Comparison of ENCODE assay signal across 8 mouse cellular contexts in genomic region chr1:171150838-171151391, GRCm38 (mm10). TPM values are rescaled to one million over a fixed set of nuclear protein-coding genes. Genes with fewer than 3 reads are reported as not detected.
DNase-seq lines count a peak whose midpoint lies in the region; ATAC-seq and TF ChIP-seq lines count a peak whose summit lies in the region.

No protein-coding gene starts in this region.

- no peaks in the 10 kb centered on the region for H3K36me3 ChIP-seq in kidney, embryonic 14.5 days (ENCODE audit: control insufficient read depth, insufficient read depth, low read length)
- no peaks in the 10 kb centered on the region for H3K36me3 ChIP-seq in hindbrain, embryonic 11.5 days (ENCODE audit: control insufficient read depth, insufficient read depth, low read length)
- H3K36me3 ChIP-seq in limb, embryonic 11.5 days (ENCODE audit: control insufficient read depth, insufficient read depth, low read length): no peaks in the 10 kb centered on the region
- no peaks in the 10 kb centered on the region for H3K36me3 ChIP-seq in midbrain, postnatal 0 days (ENCODE audit: insufficient read depth, low read length)

- WGBS in kidney, embryonic 14.5 days: 3% methylated on average over 18 of the region's 18 CpGs
- WGBS in hindbrain, embryonic 11.5 days: 7% methylated on average over 18 of the region's 18 CpGs
- 6% methylated on average over 18 of the region's 18 CpGs for WGBS in limb, embryonic 11.5 days
- WGBS in midbrain, postnatal 0 days: 3% methylated on average over 18 of the region's 18 CpGs

- peak overlapping the region; percentile 59; the same call in 1 of the 2 replicates for H3K27ac ChIP-seq in kidney, embryonic 14.5 days (ENCODE audit: low read depth, low read length)
- H3K27ac ChIP-seq in hindbrain, embryonic 11.5 days (ENCODE audit: low read depth, low read length): no peak overlapping the region
- peak overlapping the region; percentile 68 for H3K27ac ChIP-seq in limb, embryonic 11.5 days (replicated peaks; ENCODE audit: low read depth, low read length)
- peak overlapping the region; percentile 86 for H3K27ac ChIP-seq in midbrain, postnatal 0 days (ENCODE audit: low read depth, low read length)

- peak overlapping the region; percentile 54 for H3K9ac ChIP-seq in kidney, embryonic 14.5 days (ENCODE audit: low read depth, low read length)
- H3K9ac ChIP-seq in hindbrain, embryonic 11.5 days (ENCODE audit: low read depth, low read length): peak overlapping the region; percentile 54
- peak overlapping the region; percentile 83 for H3K9ac ChIP-seq in limb, embryonic 11.5 days (ENCODE audit: low read length)
- H3K9ac ChIP-seq in midbrain, postnatal 0 days (replicated peaks; ENCODE audit: low read length, poor library complexity, severe bottlenecking): peak overlapping the region; percentile 44

- peak overlapping the region; percentile 68 for H3K4me2 ChIP-seq in kidney, embryonic 14.5 days (replicated peaks; ENCODE audit: low read depth, low read length)
- peak overlapping the region; percentile 63 for H3K4me2 ChIP-seq in hindbrain, embryonic 11.5 days (replicated peaks; ENCODE audit: low read depth, low read length)
- H3K4me2 ChIP-seq in limb, embryonic 11.5 days (ENCODE audit: low read depth, severe bottlenecking): peak overlapping the region; percentile 67
- peak overlapping the region; percentile 83 for H3K4me2 ChIP-seq in midbrain, postnatal 0 days (ENCODE audit: low read depth, low read length, poor library complexity, severe bottlenecking)

- TF ChIP-seq CTCF in midbrain, postnatal 0 days (IDR thresholded peaks at IDR 0.05): no peak

- H3K4me1 ChIP-seq in kidney, embryonic 14.5 days (ENCODE audit: control insufficient read depth, insufficient read depth, low read length): no peaks in the 10 kb centered on the region
- H3K4me1 ChIP-seq in hindbrain, embryonic 11.5 days (replicated peaks; ENCODE audit: control insufficient read depth, insufficient read depth, low read length): no peaks in the 10 kb centered on the region
- H3K4me1 ChIP-seq in limb, embryonic 11.5 days (ENCODE audit: control insufficient read depth, insufficient read depth, low read length): 0 out of 2 replicates have a peak, but pooled peaks cover 4% of the 10 kb centered on the region
- peaks cover 10% of the 10 kb centered on the region for H3K4me1 ChIP-seq in midbrain, postnatal 0 days (ENCODE audit: insufficient read depth, low read length)

- peak; percentile 30; the same call in 1 of the 2 replicates for ATAC-seq in kidney, embryonic 14.5 days (ENCODE audit: low FRiP score, low TSS enrichment)
- ATAC-seq in erythroblast, adult 5-6 weeks (replicated peaks; ENCODE audit: low FRiP score, poor library complexity, severe bottlenecking): peak; percentile 54
- peak; percentile 17; the same call in 1 of the 2 replicates for ATAC-seq in hindbrain, embryonic 11.5 days (ENCODE audit: low FRiP score)
- ATAC-seq in limb, embryonic 11.5 days (ENCODE audit: insufficient number of reproducible peaks, low FRiP score, low TSS enrichment, low read depth): peak; percentile 36; the same call in 1 of the 2 replicates
- 0 out of 2 replicates have a peak, but pooled peaks have one; percentile 6 for ATAC-seq in midbrain, postnatal 0 days (ENCODE audit: low FRiP score)

- peak overlapping the region; percentile 80 for H3K4me3 ChIP-seq in kidney, embryonic 14.5 days (ENCODE audit: low read length)
- H3K4me3 ChIP-seq in hindbrain, embryonic 11.5 days (ENCODE audit: low read depth, low read length): peak overlapping the region; percentile 72
- peak overlapping the region; percentile 93 for H3K4me3 ChIP-seq in limb, embryonic 11.5 days (ENCODE audit: low read depth, low read length)
- peak overlapping the region; percentile 82 for H3K4me3 ChIP-seq in midbrain, postnatal 0 days (ENCODE audit: low read depth, low read length)

- DNase-seq in kidney, adult 11 months: no peak
- DNase-seq in MN1 (ENCODE audit: low spot score): peak; percentile 13
- peak; percentile 51 for DNase-seq in hindbrain, embryonic 11.5 days (ENCODE audit: low spot score)
- DNase-seq in limb, embryonic 11.5 days (ENCODE audit: low spot score): no peak
- DNase-seq in midbrain, postnatal 0 days (ENCODE audit: low spot score): peak; percentile 14
- no peak for DNase-seq in urinary bladder, postnatal 10 days (ENCODE audit: low spot score)

- H3K9me3 ChIP-seq in kidney, embryonic 14.5 days (ENCODE audit: control insufficient read depth, low read length): no peaks in the 10 kb centered on the region
- no peaks in the 10 kb centered on the region for H3K9me3 ChIP-seq in hindbrain, embryonic 11.5 days (ENCODE audit: control insufficient read depth, low read length)
- H3K9me3 ChIP-seq in limb, embryonic 11.5 days (ENCODE audit: control insufficient read depth, low read length): no peaks in the 10 kb centered on the region
- no peaks in the 10 kb centered on the region for H3K9me3 ChIP-seq in midbrain, postnatal 0 days (ENCODE audit: low read length)

- no peaks in the 10 kb centered on the region for H3K27me3 ChIP-seq in kidney, embryonic 14.5 days (ENCODE audit: control insufficient read depth, insufficient read depth, low read length)
- H3K27me3 ChIP-seq in hindbrain, embryonic 11.5 days (ENCODE audit: control insufficient read depth, insufficient read depth, low read length): no peaks in the 10 kb centered on the region
- no peaks in the 10 kb centered on the region for H3K27me3 ChIP-seq in limb, embryonic 11.5 days (ENCODE audit: control insufficient read depth, insufficient read depth, low read length)
- 0 out of 2 replicates have a peak, but pooled peaks cover under 1% of the 10 kb centered on the region for H3K27me3 ChIP-seq in midbrain, postnatal 0 days (ENCODE audit: insufficient read depth, low read length)

RNA-seq across cellular contexts. Expression of gene Mpz, which starts 0.4 kb away (rescaled TPM):
- 0.24 TPM in 1 of 2 replicates, not detected in the other for polyA plus RNA-seq in kidney, embryonic 14.5 days (2014; fragmentation: Nextera tagmentation; extraction: Ambion mirVana)
- not detected in 2 replicates for total RNA-seq in erythroblast, adult 5-6 weeks (2015; ENCODE audit: low replicate concordance)
- total RNA-seq in erythroblast, adult 5-6 weeks (2017; ENCODE audit: low replicate concordance): not detected in 2 replicates
- 0.99 and 1.5 TPM in 2 replicates for polyA plus RNA-seq in hindbrain, embryonic 11.5 days (2014; fragmentation: Nextera tagmentation; extraction: Ambion mirVana)
- polyA plus RNA-seq in limb, embryonic 11.5 days (2014; fragmentation: Nextera tagmentation; extraction: Ambion mirVana): 0.61 and 0.68 TPM in 2 replicates
- 0.49 and 0.90 TPM in 2 replicates for total RNA-seq in midbrain, postnatal 0 days (2014; rRNA removed)
- polyA plus RNA-seq in midbrain, postnatal 0 days (2015; fragmentation: Nextera tagmentation; extraction: Ambion mirVana): 0.63 and 0.67 TPM in 2 replicates

RNA-seq across cellular contexts. Expression of gene Sdhc, which starts 0.5 kb away (rescaled TPM):
- polyA plus RNA-seq in kidney, embryonic 14.5 days (2014; fragmentation: Nextera tagmentation; extraction: Ambion mirVana): 291 and 322 TPM in 2 replicates
- total RNA-seq in erythroblast, adult 5-6 weeks (2015; ENCODE audit: low replicate concordance): 15.6 and 40.3 TPM in 2 replicates
- total RNA-seq in erythroblast, adult 5-6 weeks (2017; ENCODE audit: low replicate concordance): 9.2 and 20.0 TPM in 2 replicates
- polyA plus RNA-seq in hindbrain, embryonic 11.5 days (2014; fragmentation: Nextera tagmentation; extraction: Ambion mirVana): 259 and 284 TPM in 2 replicates
- polyA plus RNA-seq in limb, embryonic 11.5 days (2014; fragmentation: Nextera tagmentation; extraction: Ambion mirVana): 267 and 288 TPM in 2 replicates
- 263 TPM in 2 replicates for total RNA-seq in midbrain, postnatal 0 days (2014; rRNA removed)
- polyA plus RNA-seq in midbrain, postnatal 0 days (2015; fragmentation: Nextera tagmentation; extraction: Ambion mirVana): 313 and 326 TPM in 2 replicates

RNA-seq across cellular contexts. Expression of gene Cfap126, which starts 37.2 kb away (rescaled TPM):
- 2.9 and 3.8 TPM in 2 replicates for polyA plus RNA-seq in kidney, embryonic 14.5 days (2014; fragmentation: Nextera tagmentation; extraction: Ambion mirVana)
- not detected in 2 replicates for total RNA-seq in erythroblast, adult 5-6 weeks (2015; ENCODE audit: low replicate concordance)
- not detected in 2 replicates for total RNA-seq in erythroblast, adult 5-6 weeks (2017; ENCODE audit: low replicate concordance)
- 8.7 and 10.5 TPM in 2 replicates for polyA plus RNA-seq in hindbrain, embryonic 11.5 days (2014; fragmentation: Nextera tagmentation; extraction: Ambion mirVana)
- polyA plus RNA-seq in limb, embryonic 11.5 days (2014; fragmentation: Nextera tagmentation; extraction: Ambion mirVana): 0.96 and 1.7 TPM in 2 replicates
- total RNA-seq in midbrain, postnatal 0 days (2014; rRNA removed): 0.38 and 1.5 TPM in 2 replicates
- polyA plus RNA-seq in midbrain, postnatal 0 days (2015; fragmentation: Nextera tagmentation; extraction: Ambion mirVana): 6.0 and 8.1 TPM in 2 replicates

RNA-seq across cellular contexts. Expression of gene Pcp4l1, which starts 45.2 kb away (rescaled TPM):
- 2.1 and 2.6 TPM in 2 replicates for polyA plus RNA-seq in kidney, embryonic 14.5 days (2014; fragmentation: Nextera tagmentation; extraction: Ambion mirVana)
- total RNA-seq in erythroblast, adult 5-6 weeks (2015; ENCODE audit: low replicate concordance): not detected in 2 replicates
- total RNA-seq in erythroblast, adult 5-6 weeks (2017; ENCODE audit: low replicate concordance): 0.84 and 3.2 TPM in 2 replicates
- 31.4 and 33.4 TPM in 2 replicates for polyA plus RNA-seq in hindbrain, embryonic 11.5 days (2014; fragmentation: Nextera tagmentation; extraction: Ambion mirVana)
- 2.7 and 4.3 TPM in 2 replicates for polyA plus RNA-seq in limb, embryonic 11.5 days (2014; fragmentation: Nextera tagmentation; extraction: Ambion mirVana)
- total RNA-seq in midbrain, postnatal 0 days (2014; rRNA removed): 16.9 and 22.1 TPM in 2 replicates
- 24.1 and 29.1 TPM in 2 replicates for polyA plus RNA-seq in midbrain, postnatal 0 days (2015; fragmentation: Nextera tagmentation; extraction: Ambion mirVana)

Comparison
In these comparisons a context has a peak if more than half of its experiments do, and no peak if none do; other contexts are left out.
1. DNase-seq: peak in MN1 (single experiment), hindbrain, embryonic 11.5 days (single experiment) and midbrain, postnatal 0 days (single experiment); none in kidney, adult 11 months (single experiment), limb, embryonic 11.5 days (single experiment) and urinary bladder, postnatal 10 days (single experiment).
2. Peak in every context shown above with its lines, with median percentiles within 50 percentile points of each other: ATAC-seq, H3K4me2 ChIP-seq, H3K4me3 ChIP-seq and H3K9ac ChIP-seq.